Mouse (Mus musculus) spleen, postnatal 14 days (tissue): ENCODE measurements around the gene Hcrtr1.

ENCODE experiments used
- DNase-seq, 2 experiments: peaks; one replicate each; pipeline ENCODE4 v3.0.0; 2021 to 2022; ENCODE audit warnings: low spot score in 2 of 2

The Hcrtr1 gene

DNA sequence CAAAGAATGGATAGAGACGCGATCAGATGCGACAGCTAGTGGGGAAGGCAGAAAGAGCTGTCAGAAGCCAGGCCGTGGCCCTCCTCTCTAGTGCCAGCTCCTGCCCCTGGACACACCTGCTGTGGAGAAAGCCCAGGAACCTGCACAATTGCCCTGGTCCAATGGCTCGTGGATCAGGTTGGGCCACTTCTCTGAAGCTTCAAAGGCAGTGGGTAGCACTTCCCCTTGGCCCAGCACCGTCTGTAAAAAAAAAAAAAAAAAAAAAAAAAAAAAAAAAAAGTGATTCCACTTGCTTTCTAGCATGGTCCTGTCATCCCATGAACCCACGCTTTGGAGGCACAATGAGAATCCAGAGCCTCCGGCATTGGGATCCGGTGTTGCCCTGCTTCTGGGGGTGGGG, 28.7 kb upstream of the Hcrtr1 start:
- no peak for DNase-seq

- DNase-seq = no peak
These were observed 28.2 kb upstream of the Hcrtr1 start for GRCm38 (mm10) chr4:130167321-130167720.

GRCm38 (mm10) chr4:130166592-130166991, 27.4 kb upstream of the Hcrtr1 start:
- no peak for DNase-seq

DNA sequence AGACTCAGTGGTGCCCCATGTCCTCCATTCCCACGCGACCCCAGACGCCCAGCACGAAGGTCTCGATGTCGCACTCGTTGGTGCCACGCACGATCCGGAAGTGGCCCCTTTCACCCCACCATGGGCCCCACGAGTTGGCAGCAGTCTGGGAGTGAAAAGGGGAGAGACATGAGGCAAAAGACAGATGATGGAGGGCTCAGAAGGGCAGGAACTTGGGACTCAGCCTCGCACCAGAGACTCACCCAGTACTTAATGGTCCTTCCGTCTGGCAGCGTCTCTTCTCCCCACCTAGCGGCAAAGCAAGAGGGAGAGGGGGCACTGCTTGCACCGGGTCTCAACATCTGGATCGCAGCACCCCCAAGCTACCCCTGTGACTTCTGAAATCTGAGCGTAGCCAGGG, 26.9 kb upstream of the Hcrtr1 start:
- no peak for DNase-seq

GRCm38 (mm10) chr4:130164121-130164520, 25.0 kb upstream of the Hcrtr1 start:
- no peak for DNase-seq

- no peak for DNase-seq
These were observed 24.3 kb upstream of the Hcrtr1 start for GRCm38 (mm10) chr4:130163391-130163861.

DNA sequence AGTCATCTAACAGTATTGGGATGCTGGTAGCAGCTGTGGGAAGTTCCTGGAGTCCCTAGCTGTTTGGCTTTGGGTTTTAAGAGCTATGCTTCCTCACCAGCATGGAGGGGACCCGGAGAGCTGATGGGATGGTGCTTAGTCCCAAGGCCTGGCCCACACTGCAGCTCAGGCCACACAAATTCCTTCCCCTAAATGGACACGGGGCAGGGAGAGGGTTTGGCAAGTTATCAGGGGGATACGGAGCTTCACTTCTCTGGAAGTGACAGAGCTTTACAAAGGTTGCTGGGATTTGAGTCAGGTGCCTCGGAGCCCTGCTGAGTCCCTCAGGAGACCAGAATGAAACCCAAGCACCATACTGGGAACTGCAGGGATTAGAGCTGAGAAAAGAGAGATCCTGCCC, 22.2 kb upstream of the Hcrtr1 start:
- DNase-seq = no peak

- no peak for DNase-seq
These were observed 17.7 kb upstream of the Hcrtr1 start for GRCm38 (mm10) chr4:130156812-130157371.

GRCm38 (mm10) chr4:130154250-130154649, 15.1 kb upstream of the Hcrtr1 start:
- no peak for DNase-seq

DNA sequence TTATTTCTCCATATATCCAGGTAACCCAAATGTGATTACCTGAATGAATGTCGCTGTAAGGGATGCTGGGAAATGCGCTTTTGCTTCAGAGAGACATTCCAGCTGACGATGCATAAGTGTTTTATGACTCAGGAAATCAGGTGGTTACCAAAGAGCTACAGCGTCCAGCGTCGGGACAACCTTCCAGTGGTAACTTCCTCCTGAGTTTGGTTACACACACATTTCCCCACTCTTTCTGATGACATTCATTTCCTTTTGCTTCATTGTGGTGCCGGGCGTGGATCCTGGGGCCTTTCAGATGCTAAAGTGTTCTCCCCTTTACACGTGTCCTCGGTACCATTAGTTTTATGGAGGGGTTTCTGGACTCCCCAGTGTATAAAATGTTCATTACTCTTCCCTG, 9.2 kb upstream of the Hcrtr1 start:
- no peak for DNase-seq

DNA sequence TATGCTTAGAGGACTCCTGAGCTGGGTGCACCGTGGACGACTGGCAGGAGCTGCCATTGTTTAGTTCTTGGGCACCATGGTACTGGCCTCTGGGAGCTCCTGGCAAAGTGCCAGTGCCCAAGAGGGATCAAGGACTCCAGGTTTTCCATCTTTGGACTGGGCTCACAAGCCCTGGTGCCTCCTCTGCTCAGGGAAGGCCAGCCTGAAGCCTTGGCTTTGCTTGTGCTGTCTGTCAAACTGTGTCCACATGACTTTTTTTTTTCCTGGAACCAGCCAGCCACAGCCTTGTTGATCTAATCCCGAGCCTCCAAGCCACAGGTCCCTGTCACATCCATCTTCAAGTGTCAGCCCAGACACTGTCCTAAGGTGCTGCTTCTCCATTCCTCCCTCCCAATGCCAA, 2.6 kb upstream of the Hcrtr1 start:
- DNase-seq = no peak

DNA sequence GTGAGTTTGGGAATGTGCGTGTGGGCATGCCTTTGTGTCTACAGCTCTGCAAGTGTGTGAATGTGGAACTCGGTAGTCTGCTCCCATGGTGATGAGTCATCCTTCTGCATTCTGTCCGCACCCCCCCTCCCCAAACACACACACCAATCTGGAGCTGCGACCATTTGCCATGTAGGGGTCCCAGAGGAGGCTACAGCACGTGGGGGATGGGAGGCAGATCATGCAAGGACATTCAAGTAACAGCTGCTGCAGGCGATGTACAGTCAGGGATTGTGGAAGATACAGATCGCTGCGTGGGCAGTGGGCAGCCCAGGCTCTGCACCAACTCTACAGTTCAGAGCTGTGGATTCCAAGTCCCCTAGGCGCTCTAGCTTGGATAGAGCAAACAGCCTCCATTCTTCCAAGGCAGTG, 1.8 kb upstream of the Hcrtr1 start:
- DNase-seq = no peak

- peak in 1 of 2 experiments; percentile 58 for DNase-seq
These were observed 532 bp downstream of the Hcrtr1 start for GRCm38 (mm10) chr4:130138441-130139213.

DNA sequence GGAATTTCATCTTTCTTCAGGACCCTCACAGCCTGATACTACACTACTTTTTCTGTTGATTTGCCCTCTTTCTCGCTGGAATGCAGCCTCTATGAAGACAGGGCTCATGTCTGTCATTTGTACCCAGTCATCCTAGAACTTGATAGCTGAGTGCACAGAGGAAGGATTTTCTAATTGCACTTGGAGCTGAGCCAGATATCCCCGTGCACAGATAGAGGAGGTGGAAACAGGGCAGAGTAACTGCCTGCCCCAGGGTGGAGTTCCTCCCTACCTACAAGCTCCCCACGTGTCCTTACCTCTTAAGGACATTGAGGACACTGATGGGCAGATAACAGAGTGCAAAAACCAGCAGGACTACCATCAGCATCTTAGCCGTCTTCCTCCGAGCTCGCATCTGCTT, 5.8 kb downstream of the Hcrtr1 start:
- DNase-seq = no peak

DNA sequence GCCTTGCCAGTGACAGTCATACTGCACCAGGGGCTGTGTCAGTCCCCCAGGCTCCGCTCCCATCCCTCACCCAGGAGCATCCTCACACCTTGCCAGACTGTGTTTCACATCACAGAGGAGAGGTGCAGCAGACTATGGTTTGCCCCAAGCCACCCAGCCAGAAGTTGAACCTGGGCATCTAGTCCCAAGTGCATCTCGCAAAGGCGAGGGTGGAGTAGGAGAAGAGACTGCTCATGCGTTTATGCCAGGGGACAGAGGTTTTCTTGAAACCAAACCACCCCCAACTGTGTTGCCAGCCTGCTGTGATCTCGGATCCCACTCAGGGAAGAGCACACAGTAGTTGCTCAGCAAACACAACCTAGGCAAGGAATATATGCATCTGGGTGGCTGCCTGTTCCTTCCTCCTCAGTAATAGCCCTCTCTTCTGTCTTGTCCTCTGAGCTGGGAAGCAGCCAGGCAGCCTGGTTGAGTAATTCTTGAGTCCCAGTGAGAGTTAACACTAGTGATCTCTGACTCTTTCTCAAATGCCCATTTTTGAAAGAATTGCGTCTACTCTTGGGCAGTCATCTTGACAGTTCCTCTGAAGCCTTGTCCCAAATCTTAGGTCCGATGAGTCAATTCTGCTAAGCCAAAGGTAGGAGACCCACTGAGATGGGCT, 7.6 kb downstream of the Hcrtr1 start:
- no peak for DNase-seq

GRCm38 (mm10) chr4:130130641-130131350, 8.4 kb downstream of the Hcrtr1 start:
- no peak for DNase-seq

DNA sequence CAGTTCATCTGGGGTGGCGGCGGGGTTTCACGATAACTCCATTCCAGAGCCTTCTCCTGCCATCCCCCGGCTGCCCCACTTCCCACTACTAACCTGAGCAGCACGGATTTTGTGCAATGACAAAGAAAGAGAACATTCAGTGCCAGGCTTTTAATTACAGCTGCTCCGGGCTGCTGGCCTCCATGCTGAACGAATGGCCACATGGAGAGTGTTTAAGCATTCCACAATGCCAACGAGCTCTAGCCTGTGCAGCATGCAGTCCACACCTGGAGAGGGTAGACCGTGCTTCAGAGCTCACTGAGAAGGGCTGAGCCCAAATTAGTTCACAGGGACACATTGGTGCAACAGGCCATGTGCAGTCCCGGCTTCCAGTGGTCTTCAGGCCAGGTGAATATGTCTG, 9.1 kb downstream of the Hcrtr1 start:
- no peak for DNase-seq

DNA sequence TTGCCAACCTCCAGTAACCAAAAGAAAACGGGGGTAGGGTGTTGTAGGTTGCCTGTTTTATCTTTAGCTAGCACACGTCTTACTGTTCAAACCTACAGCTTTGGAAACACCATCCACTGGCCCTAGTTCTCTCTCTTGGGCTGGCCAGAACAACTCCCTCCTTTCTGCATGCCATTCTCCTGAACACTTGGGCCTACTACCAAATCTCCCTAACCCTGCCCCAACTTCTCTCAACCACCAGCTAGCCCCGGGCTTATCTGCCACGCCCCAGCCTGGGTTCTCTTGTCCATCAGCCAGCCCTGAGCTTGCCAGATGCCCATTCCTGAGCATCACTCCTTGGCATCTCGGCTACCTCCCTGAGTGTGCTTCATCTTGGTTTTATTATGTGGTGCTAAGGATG, 10.3 kb downstream of the Hcrtr1 start:
- no peak for DNase-seq

DNA sequence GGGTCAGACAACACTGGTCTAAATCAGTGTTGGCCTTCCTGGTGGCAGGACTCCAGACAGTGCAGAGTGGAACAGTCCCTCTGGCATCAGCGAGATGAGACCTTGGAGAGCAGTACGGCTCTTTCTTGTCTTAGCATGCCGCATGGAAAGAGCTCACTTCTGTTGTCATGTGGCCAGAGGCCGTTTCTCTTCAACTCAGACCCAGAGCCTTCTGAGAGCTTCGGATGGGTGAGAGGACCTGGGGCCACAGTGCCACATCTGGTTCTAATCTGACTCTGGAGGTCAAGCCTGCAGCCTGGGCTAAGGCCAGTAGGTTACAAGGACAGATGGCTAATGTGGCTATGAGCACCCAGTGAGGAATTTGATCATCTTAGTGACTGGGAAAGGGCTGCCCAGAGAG, 13.2 kb downstream of the Hcrtr1 start:
- DNase-seq = no peak

DNA sequence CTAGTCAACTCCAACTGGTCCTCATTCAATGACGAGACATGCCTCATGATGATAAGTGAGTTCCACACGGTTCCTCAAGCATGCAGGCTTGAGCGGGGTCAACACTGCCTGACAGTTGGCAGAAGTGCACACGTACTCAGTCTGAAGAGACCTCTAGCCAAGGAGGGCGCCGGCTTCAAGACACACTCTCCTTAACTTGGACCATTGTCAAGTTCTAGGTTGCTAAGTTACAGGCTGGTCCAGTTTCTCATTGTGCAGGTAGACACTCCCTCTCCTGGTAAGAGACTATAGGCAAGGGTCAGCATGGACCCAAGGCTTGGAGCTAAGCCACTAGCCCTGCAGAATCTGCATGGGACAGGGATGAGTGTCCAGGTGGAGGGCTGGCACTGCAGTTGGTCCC, 14.0 kb downstream of the Hcrtr1 start:
- DNase-seq = no peak

GRCm38 (mm10) chr4:130124110-130124509, 15.0 kb downstream of the Hcrtr1 start:
- no peak for DNase-seq

DNA sequence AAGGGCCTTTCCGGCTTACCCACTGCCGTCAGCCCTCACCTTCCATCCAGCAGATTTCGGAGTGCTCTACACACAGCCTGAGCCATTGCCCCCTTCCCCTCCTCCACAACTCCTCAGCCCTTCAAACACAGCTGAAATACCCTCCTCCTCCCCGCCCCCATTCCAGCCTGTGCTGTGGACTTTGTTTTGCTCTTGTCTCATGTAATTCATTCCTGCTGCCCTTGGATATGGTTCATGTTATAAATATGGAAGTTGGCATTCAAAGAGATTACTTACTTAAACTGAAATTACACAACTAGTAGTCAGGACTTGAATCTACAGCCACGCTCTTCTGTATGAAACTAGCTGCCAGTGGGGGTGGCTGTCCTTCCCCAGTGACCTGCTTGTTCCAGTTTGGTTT, 16.1 kb downstream of the Hcrtr1 start:
- DNase-seq = no peak
